Mouse (Mus musculus): Measurements from ENCODE around the gene Adap1.

DNA sequence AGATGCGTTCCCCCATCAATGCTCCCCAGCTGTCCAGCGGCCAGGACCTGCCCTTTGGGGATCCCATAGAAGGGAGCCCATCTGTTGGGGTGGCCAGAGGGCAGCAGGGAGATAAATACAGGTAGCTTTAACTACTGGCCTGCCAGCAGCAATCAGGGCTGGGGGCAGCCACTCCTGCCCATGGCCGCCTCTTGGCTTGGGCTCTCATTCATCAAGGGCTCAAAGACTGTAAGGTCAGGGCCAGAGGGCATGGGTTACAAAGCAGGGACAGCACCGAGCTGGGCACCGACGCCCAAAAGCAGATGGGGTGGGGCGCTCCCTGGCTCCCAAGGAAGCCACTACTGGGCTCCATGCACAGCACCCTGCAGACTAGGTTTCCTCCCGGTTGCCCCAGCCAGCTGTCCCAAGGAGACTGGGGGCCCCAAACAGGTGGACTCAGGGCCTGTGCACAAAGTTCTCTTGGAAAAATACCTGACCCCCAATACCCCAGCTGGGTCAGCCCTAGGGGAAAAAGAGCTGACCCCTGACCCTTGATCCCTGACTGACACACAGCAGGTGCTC, 53.3 kb downstream of the Adap1 start:
- TF ChIP-seq CTCF (conservative IDR thresholded peaks at IDR 0.05; ENCODE audit: insufficient read depth, insufficient read length, low read depth, low read length) (no peak), POLR2A (IDR thresholded peaks at IDR 0.05; ENCODE audit: low read depth, low read length) (no peak)
